Mouse (Mus musculus): ENCODE data around the gene Teddm1a. TPM values are rescaled to one million over a fixed set of nuclear protein-coding genes. Genes with fewer than 3 reads are reported as not detected.
A peak's percentile ranks its signal among the peaks of the same experiment; 100 is the strongest.
"Not testable (repeated sequence)": the region's sequence is repeated elsewhere in the genome, so short reads cannot be mapped to it uniquely, and the experiment has no call there.

Teddm1a gene
- not detected in 2 replicates for polyA plus RNA-seq (2015; fragmentation: Nextera tagmentation; extraction: Ambion mirVana)

DNA sequence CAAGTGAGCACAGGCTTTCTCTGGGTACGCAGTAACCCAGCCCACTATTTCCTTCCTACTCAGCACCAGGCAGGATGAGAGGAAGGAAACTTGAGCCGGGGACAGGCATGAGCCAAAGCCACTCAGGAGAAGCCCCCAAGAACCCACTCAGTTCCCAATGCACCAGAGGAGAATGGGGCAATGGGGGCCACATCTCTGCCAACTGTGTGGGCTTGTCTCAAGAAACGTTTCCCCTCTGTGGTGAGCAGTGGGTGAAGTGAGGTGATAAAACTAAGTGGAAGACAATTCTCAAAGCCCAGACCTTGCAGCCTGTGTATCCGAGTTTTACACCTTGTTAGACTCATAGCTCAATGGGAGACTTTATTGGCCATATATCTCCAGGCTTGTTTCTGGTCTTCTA lies at the start of gene Teddm1a:
Gene Teddm1a (plus strand): TSS at position 301 of the 400 bp plus-strand sequence.
- Histone ChIP-seq H3K9ac (replicated peaks) (no peak within 1 kb of the TSS), H3K36me3 (replicated peaks; ENCODE audit: insufficient read depth, low read length) (no peaks in the 10 kb centered on the region), H3K4me1 (ENCODE audit: insufficient read depth) (no peaks in the 10 kb centered on the region), H3K27me3 (ENCODE audit: insufficient read depth, low read length) (no peaks in the 10 kb centered on the region), H3K4me3 (ENCODE audit: low read depth, low read length) (no peak within 1 kb of the TSS), H3K9me3 (ENCODE audit: low read length) (no peaks in the 10 kb centered on the region), H3K4me2 (ENCODE audit: low read depth, low read length) (no peak within 1 kb of the TSS), H3K27ac (ENCODE audit: low read depth) (no peak within 1 kb of the TSS)
- TF ChIP-seq EP300 (IDR thresholded peaks at IDR 0.05; ENCODE audit: low read depth): no peak
- TF ChIP-seq CTCF (IDR thresholded peaks at IDR 0.05; ENCODE audit: low read depth): no peak
- DNase-seq: no peak
- no peak for ATAC-seq
- WGBS (ENCODE audit: insufficient replicate concordance): 20% methylated on average over 4 of the region's 4 CpGs

DNA sequence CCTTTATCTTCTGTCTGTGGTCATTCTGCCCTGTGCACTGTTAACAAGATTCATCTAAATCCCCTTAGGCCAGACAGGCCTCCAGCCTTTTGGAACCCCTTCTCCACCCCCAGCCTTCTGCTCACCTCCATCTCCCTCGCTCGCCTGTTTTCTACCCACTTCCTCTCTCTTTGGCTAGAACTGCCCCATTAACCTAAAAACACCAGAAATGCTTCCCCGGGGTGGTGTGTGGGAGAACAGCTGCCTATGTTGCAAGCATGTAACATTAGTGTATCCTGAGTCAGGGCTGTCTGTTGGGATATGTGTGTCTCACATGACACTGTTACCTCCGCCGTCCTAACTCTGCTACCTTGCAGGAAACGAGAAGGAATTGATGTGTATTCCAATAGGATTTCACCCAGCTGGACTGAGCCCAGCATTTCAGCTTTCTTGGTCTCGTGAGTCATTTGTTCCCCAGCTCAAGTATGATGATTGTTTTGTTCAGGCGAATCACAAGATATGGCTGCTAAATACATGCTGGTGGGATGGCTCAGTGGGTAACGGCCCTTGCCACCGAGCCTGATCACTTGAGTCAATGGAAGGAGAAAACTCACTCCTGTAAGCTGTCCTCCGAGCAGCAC lies 49.3 kb upstream of the Teddm1a start:
- DNase-seq (no peak), ATAC-seq (no peak)
- WGBS (ENCODE audit: insufficient replicate concordance): 64% methylated on average over 11 of the region's 11 CpGs
- no peak overlapping the region for H3K4me2 ChIP-seq (ENCODE audit: low read depth, low read length)
- H3K9ac ChIP-seq (replicated peaks): no peak overlapping the region
- H3K4me3 ChIP-seq (ENCODE audit: low read depth, low read length): no peak overlapping the region
- H3K9me3 ChIP-seq (ENCODE audit: low read length): no peaks in the 10 kb centered on the region
- H3K27me3 ChIP-seq (ENCODE audit: insufficient read depth, low read length): no peaks in the 10 kb centered on the region
- no peaks in the 10 kb centered on the region for H3K4me1 ChIP-seq (ENCODE audit: insufficient read depth)
- H3K27ac ChIP-seq (ENCODE audit: low read depth): no peak overlapping the region
- no peaks in the 10 kb centered on the region for H3K36me3 ChIP-seq (replicated peaks; ENCODE audit: insufficient read depth, low read length)
- TF ChIP-seq EP300 (IDR thresholded peaks at IDR 0.05; ENCODE audit: low read depth): no peak
- no peak for TF ChIP-seq CTCF (IDR thresholded peaks at IDR 0.05; ENCODE audit: low read depth)

DNA sequence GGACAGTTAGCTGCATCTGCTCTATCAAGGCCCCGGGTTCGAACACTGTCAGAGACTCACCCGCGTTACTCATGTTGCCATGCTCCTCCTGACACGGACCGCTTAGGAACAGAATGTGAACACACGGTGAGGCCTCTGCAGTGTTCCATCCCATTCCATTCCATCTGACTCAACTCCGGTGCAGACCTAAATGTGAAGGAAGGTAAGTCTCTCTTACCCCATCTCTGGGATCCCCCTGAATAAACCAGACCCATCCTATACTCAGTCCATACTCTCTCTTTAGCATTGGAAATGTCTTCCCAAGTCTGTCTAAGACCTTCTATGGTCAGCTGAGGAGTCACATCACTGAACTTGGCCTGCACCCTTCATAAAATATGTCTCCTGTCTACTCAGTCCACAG lies 47.5 kb upstream of the Teddm1a start, which contains the start of gene Rgsl1:
Gene Rgsl1 (minus strand): TSS at position 101 of the 400 bp plus-strand sequence.
- WGBS (ENCODE audit: insufficient replicate concordance): 90% methylated on average over 8 of the region's 8 CpGs
- H3K27me3 ChIP-seq (ENCODE audit: insufficient read depth, low read length): no peaks in the 10 kb centered on the region
- no peak within 1 kb of the TSS for H3K4me2 ChIP-seq (ENCODE audit: low read depth, low read length)
- no peak within 1 kb of the TSS for H3K9ac ChIP-seq (replicated peaks)
- no peak within 1 kb of the TSS for H3K27ac ChIP-seq (ENCODE audit: low read depth)
- DNase-seq: no peak
- H3K9me3 ChIP-seq (ENCODE audit: low read length): no peaks in the 10 kb centered on the region
- TF ChIP-seq CTCF (IDR thresholded peaks at IDR 0.05; ENCODE audit: low read depth) (no peak), EP300 (IDR thresholded peaks at IDR 0.05; ENCODE audit: low read depth) (no peak)
- no peaks in the 10 kb centered on the region for H3K4me1 ChIP-seq (ENCODE audit: insufficient read depth)
- no peak for ATAC-seq
- H3K4me3 ChIP-seq (ENCODE audit: low read depth, low read length): no peak within 1 kb of the TSS
- H3K36me3 ChIP-seq (replicated peaks; ENCODE audit: insufficient read depth, low read length): no peaks in the 10 kb centered on the region

DNA sequence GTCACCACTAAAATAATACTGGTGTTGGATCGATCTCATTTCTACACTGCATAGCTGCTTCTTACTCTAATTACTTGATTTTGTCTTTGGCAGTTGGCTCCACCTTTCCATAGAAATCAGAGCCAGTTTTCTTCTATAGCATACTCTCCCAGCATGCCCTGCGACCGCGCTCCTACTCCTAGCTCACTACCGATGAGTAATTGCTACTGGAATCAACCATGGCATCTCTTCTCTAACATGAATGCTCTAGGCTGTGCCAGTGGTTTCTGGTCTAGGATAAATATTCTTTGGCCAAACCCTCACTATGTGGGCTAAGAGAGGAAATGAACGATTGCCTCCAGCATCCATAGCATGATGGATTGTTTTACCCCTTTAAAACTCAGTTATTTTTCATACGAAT lies 45.1 kb upstream of the Teddm1a start:
- H3K4me3 ChIP-seq (ENCODE audit: low read depth, low read length): no peak overlapping the region
- 81% methylated on average over 7 of the region's 7 CpGs for WGBS (ENCODE audit: insufficient replicate concordance)
- H3K9ac ChIP-seq (replicated peaks): no peak overlapping the region
- H3K27ac ChIP-seq (ENCODE audit: low read depth): no peak overlapping the region
- H3K4me1 ChIP-seq (ENCODE audit: insufficient read depth): no peaks in the 10 kb centered on the region
- H3K27me3 ChIP-seq (ENCODE audit: insufficient read depth, low read length): no peaks in the 10 kb centered on the region
- DNase-seq (no peak), ATAC-seq (no peak)
- no peak overlapping the region for H3K4me2 ChIP-seq (ENCODE audit: low read depth, low read length)
- no peaks in the 10 kb centered on the region for H3K9me3 ChIP-seq (ENCODE audit: low read length)
- no peaks in the 10 kb centered on the region for H3K36me3 ChIP-seq (replicated peaks; ENCODE audit: insufficient read depth, low read length)
- TF ChIP-seq EP300 (IDR thresholded peaks at IDR 0.05; ENCODE audit: low read depth): no peak
- TF ChIP-seq CTCF (IDR thresholded peaks at IDR 0.05; ENCODE audit: low read depth): no peak

DNA sequence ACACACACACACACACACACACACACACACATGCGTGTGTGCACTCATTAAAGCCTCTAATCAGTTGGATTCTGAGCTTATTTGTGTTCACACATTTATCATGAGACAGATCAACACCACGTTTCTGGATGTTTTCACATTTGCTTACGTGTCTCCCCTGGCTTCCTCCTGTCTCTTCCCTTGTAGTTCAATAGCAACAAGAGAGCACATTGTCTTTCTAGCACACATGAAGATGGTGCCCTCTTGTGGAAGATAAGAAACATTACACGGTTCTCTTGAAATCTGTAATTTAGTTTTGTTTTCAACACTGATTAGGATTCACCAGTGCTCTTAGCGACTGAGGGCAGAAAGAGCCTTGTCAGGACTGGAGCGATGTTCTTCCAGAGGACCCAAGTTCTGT lies 44.7 kb upstream of the Teddm1a start:
- H3K9ac ChIP-seq (replicated peaks): no peak overlapping the region
- TF ChIP-seq EP300 (IDR thresholded peaks at IDR 0.05; ENCODE audit: low read depth): no peak
- peak; percentile 80 for TF ChIP-seq CTCF (IDR thresholded peaks at IDR 0.05; ENCODE audit: low read depth)
- H3K27ac ChIP-seq (ENCODE audit: low read depth): no peak overlapping the region
- WGBS (ENCODE audit: insufficient replicate concordance): 17% methylated on average over 6 of the region's 6 CpGs
- no peaks in the 10 kb centered on the region for H3K27me3 ChIP-seq (ENCODE audit: insufficient read depth, low read length)
- ATAC-seq (no peak), DNase-seq (no peak)
- H3K9me3 ChIP-seq (ENCODE audit: low read length): no peaks in the 10 kb centered on the region
- H3K4me1 ChIP-seq (ENCODE audit: insufficient read depth): no peaks in the 10 kb centered on the region
- no peaks in the 10 kb centered on the region for H3K36me3 ChIP-seq (replicated peaks; ENCODE audit: insufficient read depth, low read length)
- no peak overlapping the region for H3K4me2 ChIP-seq (ENCODE audit: low read depth, low read length)
- H3K4me3 ChIP-seq (ENCODE audit: low read depth, low read length): no peak overlapping the region

DNA sequence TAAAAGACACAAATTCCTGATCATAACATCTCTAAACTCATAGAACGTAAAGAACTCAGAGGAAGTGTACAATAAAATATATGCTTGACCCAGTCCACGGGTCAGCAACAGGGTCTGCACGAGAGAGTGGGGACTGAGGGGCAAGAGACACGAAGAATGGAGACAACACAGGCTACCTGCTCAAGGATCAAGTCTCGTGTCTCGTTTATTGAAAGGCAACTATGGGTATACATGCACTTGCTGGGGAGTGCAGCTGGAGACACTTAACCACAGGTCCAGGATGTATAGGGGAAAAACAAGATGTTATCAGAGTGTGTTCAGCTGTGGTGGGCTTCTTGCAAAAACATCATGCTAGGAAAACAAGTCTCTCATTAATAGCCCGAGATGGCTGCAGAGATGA lies 38.8 kb upstream of the Teddm1a start:
- H3K4me3 ChIP-seq (ENCODE audit: low read depth, low read length); ATAC-seq; H3K36me3 ChIP-seq (replicated peaks; ENCODE audit: insufficient read depth, low read length); H3K27ac ChIP-seq (ENCODE audit: low read depth); H3K9me3 ChIP-seq (ENCODE audit: low read length); H3K4me1 ChIP-seq (ENCODE audit: insufficient read depth); DNase-seq; H3K27me3 ChIP-seq (ENCODE audit: insufficient read depth, low read length); H3K9ac ChIP-seq (replicated peaks); H3K4me2 ChIP-seq (ENCODE audit: low read depth, low read length): not testable (repeated sequence)
- WGBS (ENCODE audit: insufficient replicate concordance): 42% methylated on average over 7 of the region's 7 CpGs

DNA sequence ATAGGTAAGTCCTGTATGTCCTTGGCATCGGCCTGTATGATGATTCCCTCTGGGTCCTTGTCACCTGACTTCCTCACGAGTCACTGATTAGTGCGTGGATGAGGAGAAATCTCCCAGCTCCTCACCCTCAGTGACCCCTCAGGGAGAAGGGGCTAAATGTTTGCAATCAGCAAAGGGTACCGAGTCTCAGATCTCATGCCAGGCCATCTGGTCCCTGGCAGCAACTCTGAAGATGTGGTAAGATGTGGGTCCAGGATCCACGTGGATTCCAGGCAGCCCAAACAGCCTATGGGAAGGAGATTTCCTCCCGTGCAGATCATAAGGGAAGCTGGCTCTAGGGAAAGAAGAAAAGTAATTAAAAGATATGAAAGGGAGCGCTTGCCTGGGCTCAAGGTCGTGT lies 35.6 kb upstream of the Teddm1a start:
- TF ChIP-seq EP300 (IDR thresholded peaks at IDR 0.05; ENCODE audit: low read depth): no peak
- no peak for TF ChIP-seq CTCF (IDR thresholded peaks at IDR 0.05; ENCODE audit: low read depth)
- no peak overlapping the region for H3K27ac ChIP-seq (ENCODE audit: low read depth)
- no peaks in the 10 kb centered on the region for H3K9me3 ChIP-seq (ENCODE audit: low read length)
- no peaks in the 10 kb centered on the region for H3K36me3 ChIP-seq (replicated peaks; ENCODE audit: insufficient read depth, low read length)
- 65% methylated on average over 8 of the region's 8 CpGs for WGBS (ENCODE audit: insufficient replicate concordance)
- no peaks in the 10 kb centered on the region for H3K4me1 ChIP-seq (ENCODE audit: insufficient read depth)
- no peaks in the 10 kb centered on the region for H3K27me3 ChIP-seq (ENCODE audit: insufficient read depth, low read length)
- H3K4me3 ChIP-seq (ENCODE audit: low read depth, low read length): no peak overlapping the region
- no peak overlapping the region for H3K4me2 ChIP-seq (ENCODE audit: low read depth, low read length)
- H3K9ac ChIP-seq (replicated peaks): no peak overlapping the region
- no peak for DNase-seq
- no peak for ATAC-seq

All from liver, postnatal 0 days (tissue).